14 mouse cellular contexts compared by ENCODE assay signal in genomic region chr2:161704811-161705210, GRCm38 (mm10).
DNase-seq lines count a peak whose midpoint lies in the region; ATAC-seq lines count a peak whose summit lies in the region.
"Had no signal": no experiment of that assay in that cellular context is flagged by ENCODE, and none has a peak within 500 bp of the region (broad histone marks: within the 10 kb centered on the region; RNA-seq: fewer than 3 reads in every experiment).

No protein-coding gene starts in this region.

- H3K27me3 ChIP-seq in forebrain, embryonic 14.5 days (replicated peaks; ENCODE audit: control insufficient read depth, insufficient read depth, low read length), result no peaks in the 10 kb centered on the region
- H3K27me3 ChIP-seq in forebrain, embryonic 12.5 days, result no peaks in the 10 kb centered on the region
- H3K27me3 ChIP-seq in heart, embryonic 16.5 days (ENCODE audit: control insufficient read depth, insufficient read depth, low read length), result no peaks in the 10 kb centered on the region
- no peaks in the 10 kb centered on the region for H3K27me3 ChIP-seq in neural tube, embryonic 13.5 days
- H3K27me3 ChIP-seq: hindbrain, embryonic 15.5 days had no signal

- no peaks in the 10 kb centered on the region for H3K4me1 ChIP-seq in forebrain, embryonic 14.5 days (ENCODE audit: control insufficient read depth, insufficient read depth, low read length)
- H3K4me1 ChIP-seq in forebrain, embryonic 12.5 days, result peaks cover 8% of the 10 kb centered on the region; the same call in 1 of the 2 replicates
- peaks cover 6% of the 10 kb centered on the region for H3K4me1 ChIP-seq in heart, embryonic 16.5 days (ENCODE audit: control insufficient read depth, insufficient read depth, low read length)
- H3K4me1 ChIP-seq in neural tube, embryonic 13.5 days (replicated peaks), result peaks cover 18% of the 10 kb centered on the region

- peak; percentile 13 for DNase-seq in forebrain, embryonic 14.5 days (ENCODE audit: low spot score)
- DNase-seq in heart, postnatal 14 days, result no peak
- no peak for DNase-seq in neural tube, embryonic 10.5 days (ENCODE audit: extremely low spot score, low spot score)
- no peak for DNase-seq in left cerebral cortex, adult 9 months (ENCODE audit: low spot score in 2 of 2)
- DNase-seq: B cell, adult 2 months; liver; lung, adult 2 months; thymus, postnatal 36 days had no signal

- no peak overlapping the region for H3K4me2 ChIP-seq in forebrain, embryonic 14.5 days (ENCODE audit: low read length)
- H3K4me2 ChIP-seq in forebrain, embryonic 12.5 days, result no peak overlapping the region
- H3K4me2 ChIP-seq in heart, embryonic 16.5 days (ENCODE audit: low read depth, low read length), result peak overlapping the region; percentile 35
- peak overlapping the region; percentile 23 for H3K4me2 ChIP-seq in neural tube, embryonic 13.5 days
- H3K4me2 ChIP-seq: hindbrain, embryonic 15.5 days had no signal

- no peak overlapping the region for H3K4me3 ChIP-seq in forebrain, embryonic 14.5 days (ENCODE audit: low read depth, low read length)
- H3K4me3 ChIP-seq in forebrain, embryonic 12.5 days (replicated peaks), result no peak overlapping the region
- H3K4me3 ChIP-seq in heart, embryonic 16.5 days (ENCODE audit: low read length), result no peak overlapping the region
- H3K4me3 ChIP-seq in neural tube, embryonic 13.5 days, result no peak overlapping the region
- H3K4me3 ChIP-seq: embryonic facial prominence, embryonic 10.5 days; erythroblast, embryonic 14.5 days; hindbrain, embryonic 15.5 days had no signal

- no peaks in the 10 kb centered on the region for H3K9me3 ChIP-seq in forebrain, embryonic 14.5 days (replicated peaks; ENCODE audit: control insufficient read depth, low read length)
- H3K9me3 ChIP-seq in forebrain, embryonic 12.5 days, result no peaks in the 10 kb centered on the region
- H3K9me3 ChIP-seq in heart, embryonic 16.5 days (replicated peaks; ENCODE audit: control insufficient read depth, low read length), result no peaks in the 10 kb centered on the region
- no peaks in the 10 kb centered on the region for H3K9me3 ChIP-seq in neural tube, embryonic 13.5 days
- H3K9me3 ChIP-seq: embryonic facial prominence, embryonic 10.5 days; hindbrain, embryonic 15.5 days had no signal

- intact Hi-C loops in heart, postnatal 14 days (cut with DNase I), result no loop called here

- ATAC-seq in forebrain, embryonic 14.5 days, result no peak
- no peak for ATAC-seq in forebrain, embryonic 12.5 days (ENCODE audit: low FRiP score)
- no peak for ATAC-seq in heart, embryonic 16.5 days (replicated peaks; ENCODE audit: extremely low read depth, insufficient read depth, low FRiP score)
- ATAC-seq in neural tube, embryonic 13.5 days (ENCODE audit: low read depth), result no peak

- 16% methylated on average over 8 of the region's 8 CpGs for WGBS in forebrain, embryonic 14.5 days
- 22% methylated on average over 8 of the region's 8 CpGs for WGBS in forebrain, embryonic 12.5 days
- 26% methylated on average over 8 of the region's 8 CpGs for WGBS in heart, embryonic 16.5 days
- 36% methylated on average over 8 of the region's 8 CpGs for WGBS in neural tube, embryonic 13.5 days

- H3K36me3 ChIP-seq in forebrain, embryonic 14.5 days (ENCODE audit: control insufficient read depth, insufficient read depth, low read length), result no peaks in the 10 kb centered on the region
- no peaks in the 10 kb centered on the region for H3K36me3 ChIP-seq in forebrain, embryonic 12.5 days (replicated peaks)
- H3K36me3 ChIP-seq in heart, embryonic 16.5 days (ENCODE audit: control insufficient read depth, insufficient read depth), result no peaks in the 10 kb centered on the region
- H3K36me3 ChIP-seq in neural tube, embryonic 13.5 days, result no peaks in the 10 kb centered on the region
- H3K36me3 ChIP-seq: embryonic facial prominence, embryonic 10.5 days; hindbrain, embryonic 15.5 days had no signal

- no peak overlapping the region for H3K9ac ChIP-seq in forebrain, embryonic 14.5 days (ENCODE audit: low read length)
- H3K9ac ChIP-seq in forebrain, embryonic 12.5 days, result no peak overlapping the region
- H3K9ac ChIP-seq in heart, embryonic 16.5 days (ENCODE audit: low read length), result no peak overlapping the region
- H3K9ac ChIP-seq in neural tube, embryonic 13.5 days, result no peak overlapping the region
- H3K9ac ChIP-seq: hindbrain, embryonic 15.5 days had no signal

- no peak overlapping the region for H3K27ac ChIP-seq in forebrain, embryonic 14.5 days (ENCODE audit: low read depth, low read length)
- no peak overlapping the region for H3K27ac ChIP-seq in forebrain, embryonic 12.5 days
- H3K27ac ChIP-seq in heart, embryonic 16.5 days (ENCODE audit: low read length), result no peak overlapping the region
- H3K27ac ChIP-seq in neural tube, embryonic 13.5 days (replicated peaks), result peak overlapping the region; percentile 52
- H3K27ac ChIP-seq: embryonic facial prominence, embryonic 10.5 days; hindbrain, embryonic 15.5 days had no signal

Comparison
In these comparisons a context has a peak if more than half of its experiments do, and no peak if none do; other contexts are left out.
1. H3K4me2 ChIP-seq: peak in heart, embryonic 16.5 days (single experiment) and neural tube, embryonic 13.5 days (single experiment); none in forebrain, embryonic 14.5 days (single experiment) and forebrain, embryonic 12.5 days (single experiment).